Mouse (Mus musculus): ENCODE measurements around the gene Eif3l. TPM values are rescaled to one million over a fixed set of nuclear protein-coding genes. Genes with fewer than 3 reads are reported as not detected.

Eif3l gene
- polyA plus RNA-seq, 1 experiment from 2014 or later: 209 TPM

- no peak for ATAC-seq (ENCODE audit: low read depth)
- Histone ChIP-seq H3K4me1 (replicated peaks; ENCODE audit: control insufficient read depth, insufficient read depth, low read length) (peaks cover 14% of the 10 kb centered on the region), H3K4me2 (ENCODE audit: low read depth, low read length) (peak overlapping the region; percentile 93), H3K27me3 (ENCODE audit: control insufficient read depth, insufficient read depth, low read depth, low read length) (no peaks in the 10 kb centered on the region), H3K9me3 (ENCODE audit: control insufficient read depth, low read length) (no peaks in the 10 kb centered on the region), H3K4me3 (ENCODE audit: low read length) (peak overlapping the region; percentile 94), H3K27ac (ENCODE audit: low read length) (peak overlapping the region; percentile 93), H3K36me3 (ENCODE audit: control insufficient read depth, insufficient read depth, low read length) (peaks cover 16% of the 10 kb centered on the region), H3K9ac (ENCODE audit: low read length) (peak overlapping the region; percentile 90)
- WGBS: 28% methylated on average over 10 of the region's 10 CpGs
These were observed 533 bp upstream of the Eif3l start for GRCm38 (mm10) chr15:79074446-79074845.

- H3K27me3 ChIP-seq (ENCODE audit: control insufficient read depth, insufficient read depth, low read depth, low read length): no peaks in the 10 kb centered on the region
- no peak overlapping the region for H3K27ac ChIP-seq (ENCODE audit: low read length)
- H3K9ac ChIP-seq (ENCODE audit: low read length): peak overlapping the region; percentile 90
- peaks cover 25% of the 10 kb centered on the region for H3K36me3 ChIP-seq (ENCODE audit: control insufficient read depth, insufficient read depth, low read length)
- no peaks in the 10 kb centered on the region for H3K9me3 ChIP-seq (ENCODE audit: control insufficient read depth, low read length)
- peak overlapping the region; percentile 94 for H3K4me3 ChIP-seq (ENCODE audit: low read length)
- peak overlapping the region; percentile 93 for H3K4me2 ChIP-seq (ENCODE audit: low read depth, low read length)
- 35% methylated on average over 15 of the region's 15 CpGs for WGBS
- no peak for ATAC-seq (ENCODE audit: low read depth)
- H3K4me1 ChIP-seq (replicated peaks; ENCODE audit: control insufficient read depth, insufficient read depth, low read length): peaks cover 14% of the 10 kb centered on the region
These were observed 833 bp downstream of the Eif3l start for GRCm38 (mm10) chr15:79075658-79076365.

DNA sequence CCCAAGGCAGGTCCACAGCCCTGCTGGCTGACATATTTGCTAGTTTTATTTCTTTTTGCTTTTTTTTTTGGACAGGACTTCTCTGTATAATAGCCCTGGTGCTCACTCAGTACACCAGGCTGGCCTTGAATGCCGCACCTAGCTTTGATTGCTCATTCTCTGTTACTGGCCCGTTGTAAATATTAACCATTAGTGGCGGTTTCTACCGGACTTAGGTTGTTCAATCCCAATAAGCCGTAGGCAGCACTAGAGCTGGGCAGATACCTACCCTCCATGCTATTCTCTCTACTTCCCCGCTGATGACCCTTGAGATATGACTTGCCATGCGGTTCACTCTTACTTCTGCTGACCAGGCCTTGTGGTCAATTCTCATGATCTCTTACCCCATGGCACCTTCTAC, 4.6 kb downstream of the Eif3l start:
- Histone ChIP-seq H3K4me2 (ENCODE audit: low read depth, low read length) (no peak overlapping the region), H3K27ac (ENCODE audit: low read length) (no peak overlapping the region), H3K4me3 (ENCODE audit: low read length) (no peak overlapping the region), H3K9me3 (ENCODE audit: control insufficient read depth, low read length) (no peaks in the 10 kb centered on the region), H3K27me3 (ENCODE audit: control insufficient read depth, insufficient read depth, low read depth, low read length) (no peaks in the 10 kb centered on the region), H3K36me3 (ENCODE audit: control insufficient read depth, insufficient read depth, low read length) (peaks cover 61% of the 10 kb centered on the region), H3K9ac (ENCODE audit: low read length) (no peak overlapping the region), H3K4me1 (replicated peaks; ENCODE audit: control insufficient read depth, insufficient read depth, low read length) (peaks cover 11% of the 10 kb centered on the region)
- 93% methylated on average over 7 of the region's 7 CpGs for WGBS
- ATAC-seq (ENCODE audit: low read depth): no peak

- no peaks in the 10 kb centered on the region for H3K27me3 ChIP-seq (ENCODE audit: control insufficient read depth, insufficient read depth, low read depth, low read length)
These were observed 17.3 kb downstream of the Eif3l start for GRCm38 (mm10) chr15:79092284-79092683.

DNA sequence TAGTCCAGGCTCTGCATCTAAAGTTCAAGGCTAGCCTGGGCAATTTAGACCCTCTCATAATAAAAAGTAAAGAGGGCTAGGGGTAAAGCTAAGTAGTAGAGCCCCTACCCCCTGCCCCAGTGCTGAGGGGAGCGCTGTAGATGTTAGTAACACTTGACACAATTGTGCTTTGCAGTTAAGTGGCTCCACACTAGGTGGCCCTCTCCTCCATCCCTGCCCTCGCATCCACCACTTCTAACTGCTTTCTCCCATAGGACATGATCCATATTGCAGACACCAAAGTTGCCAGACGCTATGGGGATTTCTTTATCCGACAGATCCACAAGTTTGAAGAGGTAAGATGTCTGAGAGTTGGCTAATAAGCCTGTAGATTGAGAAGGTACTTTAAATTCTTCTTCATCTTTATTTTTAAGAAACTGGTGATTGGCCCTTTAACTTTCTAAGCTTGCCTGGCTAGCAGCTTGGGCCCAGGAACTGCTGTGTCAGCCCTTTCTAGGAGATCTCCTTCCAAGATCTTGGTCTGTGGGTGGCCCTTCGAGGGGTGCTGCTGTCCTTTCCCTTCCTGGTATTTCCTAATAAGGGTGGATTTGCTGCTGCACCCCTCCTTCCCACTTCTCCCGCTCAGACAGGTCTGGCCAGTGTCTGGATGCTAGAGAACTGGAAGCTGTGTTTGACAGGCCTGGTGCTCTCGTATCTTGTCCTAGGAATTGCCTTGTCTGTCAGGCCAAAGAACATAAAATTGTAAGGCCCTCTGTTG, 18.3 kb downstream of the Eif3l start:
- no peaks in the 10 kb centered on the region for H3K27me3 ChIP-seq (ENCODE audit: control insufficient read depth, insufficient read depth, low read depth, low read length)
- H3K36me3 ChIP-seq (ENCODE audit: control insufficient read depth, insufficient read depth, low read length): peaks cover 41% of the 10 kb centered on the region
- no peaks in the 10 kb centered on the region for H3K9me3 ChIP-seq (ENCODE audit: control insufficient read depth, low read length)
- no peak overlapping the region for H3K4me2 ChIP-seq (ENCODE audit: low read depth, low read length)
- no peak overlapping the region for H3K9ac ChIP-seq (ENCODE audit: low read length)
- 53% methylated on average over 7 of the region's 7 CpGs for WGBS
- peak; percentile 57 for ATAC-seq (ENCODE audit: low read depth)
- H3K27ac ChIP-seq (ENCODE audit: low read length): 0 out of 2 replicates have a peak overlapping the region, but pooled peaks have one; percentile 7
- peaks cover 22% of the 10 kb centered on the region for H3K4me1 ChIP-seq (replicated peaks; ENCODE audit: control insufficient read depth, insufficient read depth, low read length)
- no peak overlapping the region for H3K4me3 ChIP-seq (ENCODE audit: low read length)

More at GRCm38 (mm10) chr15:79092284-79092683, 17.3 kb downstream of the Eif3l start:
- peaks cover 45% of the 10 kb centered on the region for H3K36me3 ChIP-seq (ENCODE audit: control insufficient read depth, insufficient read depth, low read length)
- no peak overlapping the region for H3K4me3 ChIP-seq (ENCODE audit: low read length)
- no peak overlapping the region for H3K4me2 ChIP-seq (ENCODE audit: low read depth, low read length)
- H3K9me3 ChIP-seq (ENCODE audit: control insufficient read depth, low read length): no peaks in the 10 kb centered on the region
- H3K27ac ChIP-seq (ENCODE audit: low read length): no peak overlapping the region
- 77% methylated on average over 6 of the region's 6 CpGs for WGBS
- no peak overlapping the region for H3K9ac ChIP-seq (ENCODE audit: low read length)
- H3K4me1 ChIP-seq (replicated peaks; ENCODE audit: control insufficient read depth, insufficient read depth, low read length): peaks cover 13% of the 10 kb centered on the region
- no peak for ATAC-seq (ENCODE audit: low read depth)

DNA sequence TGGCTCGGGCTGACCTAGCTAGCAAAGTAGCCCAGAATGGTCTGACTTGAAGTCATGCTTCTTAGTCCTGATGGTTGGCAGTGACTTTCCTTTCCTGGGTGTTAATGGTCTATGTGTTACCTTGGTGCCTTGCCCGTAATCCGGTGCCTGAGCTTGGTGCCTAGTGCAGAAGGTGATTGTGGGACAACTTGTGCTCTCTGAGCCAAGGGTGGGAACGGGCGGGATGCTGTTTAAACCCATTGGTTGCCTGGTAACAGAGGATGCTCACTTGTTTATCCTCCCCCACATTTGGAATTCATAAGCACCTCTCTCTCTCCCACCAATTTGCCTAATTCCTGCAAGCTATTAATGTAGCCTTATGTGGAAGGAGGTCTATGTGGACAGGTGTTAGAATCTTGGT, 20.5 kb downstream of the Eif3l start:
- H3K4me1 ChIP-seq (replicated peaks; ENCODE audit: control insufficient read depth, insufficient read depth, low read length): peaks cover 37% of the 10 kb centered on the region
- H3K27ac ChIP-seq (ENCODE audit: low read length): no peak overlapping the region
- peaks cover 23% of the 10 kb centered on the region for H3K36me3 ChIP-seq (ENCODE audit: control insufficient read depth, insufficient read depth, low read length)
- no peak overlapping the region for H3K9ac ChIP-seq (ENCODE audit: low read length)
- no peaks in the 10 kb centered on the region for H3K9me3 ChIP-seq (ENCODE audit: control insufficient read depth, low read length)
- H3K4me2 ChIP-seq (ENCODE audit: low read depth, low read length): no peak overlapping the region
- H3K27me3 ChIP-seq (ENCODE audit: control insufficient read depth, insufficient read depth, low read depth, low read length): no peaks in the 10 kb centered on the region
- ATAC-seq (ENCODE audit: low read depth): no peak
- 86% methylated on average over 5 of the region's 5 CpGs for WGBS
- H3K4me3 ChIP-seq (ENCODE audit: low read length): no peak overlapping the region

- H3K9ac ChIP-seq (ENCODE audit: low read length): no peak overlapping the region
- peaks cover 23% of the 10 kb centered on the region for H3K36me3 ChIP-seq (ENCODE audit: control insufficient read depth, insufficient read depth, low read length)
- H3K4me3 ChIP-seq (ENCODE audit: low read length): no peak overlapping the region
- H3K27me3 ChIP-seq (ENCODE audit: control insufficient read depth, insufficient read depth, low read depth, low read length): no peaks in the 10 kb centered on the region
- 51% methylated on average over 3 of the region's 3 CpGs for WGBS
- no peak for ATAC-seq (ENCODE audit: low read depth)
- H3K9me3 ChIP-seq (ENCODE audit: control insufficient read depth, low read length): no peaks in the 10 kb centered on the region
- no peak overlapping the region; the same call in 1 of the 2 replicates for H3K27ac ChIP-seq (ENCODE audit: low read length)
- H3K4me2 ChIP-seq (ENCODE audit: low read depth, low read length): no peak overlapping the region
- peaks cover 37% of the 10 kb centered on the region for H3K4me1 ChIP-seq (replicated peaks; ENCODE audit: control insufficient read depth, insufficient read depth, low read length)
These were observed 21.6 kb downstream of the Eif3l start for GRCm38 (mm10) chr15:79096556-79096955.

GRCm38 (mm10) chr15:79097135-79097534, 22.2 kb downstream of the Eif3l start:
- no peaks in the 10 kb centered on the region for H3K27me3 ChIP-seq (ENCODE audit: control insufficient read depth, insufficient read depth, low read depth, low read length)
- H3K9me3 ChIP-seq (ENCODE audit: control insufficient read depth, low read length): no peaks in the 10 kb centered on the region
- peaks cover 21% of the 10 kb centered on the region for H3K36me3 ChIP-seq (ENCODE audit: control insufficient read depth, insufficient read depth, low read length)
- H3K27ac ChIP-seq (ENCODE audit: low read length): peak overlapping the region; percentile 84
- ATAC-seq (ENCODE audit: low read depth): no peak
- WGBS: 9% methylated on average over 2 of the region's 2 CpGs
- no peak overlapping the region for H3K4me2 ChIP-seq (ENCODE audit: low read depth, low read length)
- no peak overlapping the region for H3K4me3 ChIP-seq (ENCODE audit: low read length)
- peaks cover 37% of the 10 kb centered on the region for H3K4me1 ChIP-seq (replicated peaks; ENCODE audit: control insufficient read depth, insufficient read depth, low read length)
- no peak overlapping the region for H3K9ac ChIP-seq (ENCODE audit: low read length)

DNA sequence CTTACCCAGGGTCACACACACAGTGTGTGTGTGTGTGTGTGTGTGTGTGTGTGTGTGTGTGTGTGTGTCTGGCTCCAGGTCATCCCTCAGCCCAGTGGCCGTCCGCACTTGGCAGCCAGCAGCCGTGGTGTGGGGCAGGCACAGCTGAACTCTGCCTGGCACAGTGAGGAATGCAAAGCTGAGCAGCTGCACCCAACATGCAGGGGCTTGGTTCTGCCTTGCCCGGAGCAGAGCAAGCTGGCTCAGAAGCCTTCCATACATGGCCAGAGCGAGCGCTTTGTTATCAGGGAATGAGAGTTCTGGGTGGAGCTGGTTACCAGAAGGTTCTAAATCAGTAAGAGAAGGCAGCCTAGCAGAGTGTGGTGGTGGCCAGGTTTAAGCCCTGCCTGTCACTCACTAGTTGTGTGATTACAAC, 22.6 kb downstream of the Eif3l start:
- peak; percentile 53 for ATAC-seq (ENCODE audit: low read depth)
- no peaks in the 10 kb centered on the region for H3K27me3 ChIP-seq (ENCODE audit: control insufficient read depth, insufficient read depth, low read depth, low read length)
- H3K9me3 ChIP-seq (ENCODE audit: control insufficient read depth, low read length): no peaks in the 10 kb centered on the region
- 18% methylated on average over 6 of the region's 6 CpGs for WGBS
- H3K27ac ChIP-seq (ENCODE audit: low read length): peak overlapping the region; percentile 84
- no peak overlapping the region for H3K4me3 ChIP-seq (ENCODE audit: low read length)
- H3K4me1 ChIP-seq (replicated peaks; ENCODE audit: control insufficient read depth, insufficient read depth, low read length): peaks cover 37% of the 10 kb centered on the region
- no peak overlapping the region for H3K9ac ChIP-seq (ENCODE audit: low read length)
- peaks cover 16% of the 10 kb centered on the region for H3K36me3 ChIP-seq (ENCODE audit: control insufficient read depth, insufficient read depth, low read length)
- no peak overlapping the region for H3K4me2 ChIP-seq (ENCODE audit: low read depth, low read length)

Measured in lung, embryonic 16.5 days (tissue).